Mouse (Mus musculus) limb, embryonic 12.5 days (tissue): ENCODE data around the gene Vgf. TPM values are rescaled to one million over a fixed set of nuclear protein-coding genes. Genes with fewer than 3 reads are reported as not detected.
A peak's percentile ranks its signal among the peaks of the same experiment; 100 is the strongest.

Experiments used
- ATAC-seq: fragments of 200-750 bp; cut with Nextera tagmentation; 2 replicates; pipeline ENCODE4 v1.8.0; 2017; ENCODE audit warnings: low read depth, moderate TSS enrichment; ENCODE audit not compliant: insufficient number of reproducible peaks, insufficient read depth, low FRiP score, low TSS enrichment
- H3K27ac ChIP-seq: fragments of 300-500 bp; sonication (generic); 2 replicates; pipeline ENCODE4 v1.5.1; 2016; ENCODE audit warnings: mild to moderate bottlenecking, moderate library complexity
- H3K27me3 ChIP-seq: fragments of 300-500 bp; sonication (generic); 2 replicates; pipeline ENCODE4 v1.6.1; 2016; ENCODE audit warnings: mild to moderate bottlenecking, moderate library complexity
- H3K36me3 ChIP-seq: fragments of 300-500 bp; sonication (generic); 2 replicates; pipeline ENCODE4 v1.6.1; 2016; ENCODE audit warnings: mild to moderate bottlenecking, moderate library complexity
- H3K4me1 ChIP-seq: fragments of 300-500 bp; sonication (generic); replicated peaks from 2 replicates; pipeline ENCODE4 v1.6.1; 2016
- H3K4me2 ChIP-seq: fragments of 300-500 bp; sonication (generic); 2 replicates; pipeline ENCODE4 v1.6.1; 2016; ENCODE audit warnings: mild to moderate bottlenecking, moderate library complexity
- H3K4me3 ChIP-seq: fragments of 300-500 bp; sonication (generic); replicated peaks from 2 replicates; pipeline ENCODE4 v1.5.1; 2016; ENCODE audit warnings: mild to moderate bottlenecking
- H3K9ac ChIP-seq: fragments of 300-500 bp; sonication (generic); replicated peaks from 2 replicates; pipeline ENCODE4 v1.6.1; 2016; ENCODE audit warnings: mild to moderate bottlenecking, moderate library complexity
- H3K9me3 ChIP-seq: fragments of 300-500 bp; sonication (generic); 2 replicates; pipeline ENCODE4 v1.6.1; 2016; ENCODE audit warnings: mild to moderate bottlenecking, moderate library complexity
- WGBS: fragments of 180-500 bp; shearing (Covaris S2); methylation state at CpG from one replicate; pipeline ENCODE4 v1.1.7; 2016; 5-methylcytosine and 5-hydroxymethylcytosine counted together
- polyA plus RNA-seq: library from polyadenylated mRNA; unstranded; fragments of >200 nt; fragmentation: Nextera tagmentation; extraction: Ambion mirVana; gene quantifications from 2 replicates; pipeline ENCODE4 v1.2.1, GENCODE M21; 2016

Vgf gene
- polyA plus RNA-seq, 1 experiment from 2014 or later = 0.25 TPM

DNA sequence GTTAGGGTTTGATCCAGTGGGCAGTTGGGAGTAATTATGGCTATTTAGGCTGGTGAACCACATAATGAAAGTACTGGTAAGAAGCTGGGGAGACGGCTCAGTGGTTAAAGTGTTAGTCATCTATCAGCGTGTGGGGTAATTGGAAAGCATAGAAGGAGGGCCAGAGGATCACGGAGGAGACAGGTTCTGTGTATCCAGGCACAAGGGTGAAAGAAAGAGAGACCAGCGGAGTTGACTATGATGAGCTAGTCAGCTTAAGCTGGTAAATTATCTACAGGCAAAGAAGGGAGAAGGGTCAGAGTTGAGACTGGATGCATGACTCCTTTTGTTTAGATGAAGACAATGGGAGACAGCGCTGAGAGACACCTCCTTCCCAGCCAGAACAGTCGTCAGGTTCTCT, 24.9 kb downstream of the Vgf start:
- ATAC-seq = no peak
- H3K36me3 ChIP-seq = no peaks in the 10 kb centered on the region
- WGBS = 66% methylated on average over 6 of the region's 6 CpGs

DNA sequence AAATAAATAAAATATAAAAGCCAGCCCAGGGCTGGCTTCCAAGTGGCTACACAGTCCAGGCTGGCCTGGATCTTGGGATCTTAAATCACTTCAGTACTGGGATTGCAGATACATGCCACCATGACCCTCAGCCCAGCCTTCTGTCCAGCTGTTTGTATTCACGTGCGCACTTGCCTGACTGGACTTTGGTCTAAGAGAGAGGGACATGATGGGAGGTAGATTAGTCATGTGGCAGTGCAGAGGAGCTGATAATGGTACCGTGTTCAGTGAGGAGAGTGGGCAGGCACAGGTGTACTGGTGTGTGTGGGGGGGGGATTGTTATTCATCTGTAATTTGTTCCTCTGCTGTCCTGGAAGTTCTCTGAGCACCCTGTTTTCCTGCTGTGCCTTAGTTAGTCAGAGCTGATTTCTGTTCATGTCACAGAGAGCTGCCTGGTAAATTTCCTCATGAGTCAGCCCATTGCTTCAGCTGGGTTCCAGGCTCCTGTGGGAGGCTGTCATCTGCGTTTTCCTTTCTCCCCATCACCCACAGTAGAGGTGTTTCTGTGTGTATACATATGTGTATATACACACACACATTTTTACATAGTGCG, 25.8 kb downstream of the Vgf start:
- H3K36me3 ChIP-seq = no peaks in the 10 kb centered on the region
- WGBS = 84% methylated on average over 5 of the region's 5 CpGs
- no peak overlapping the region for H3K27ac ChIP-seq
- H3K4me1 ChIP-seq = no peaks in the 10 kb centered on the region
- 0 out of 2 replicates have a peak, but pooled peaks cover 5% of the 10 kb centered on the region for H3K27me3 ChIP-seq
- ATAC-seq = no peak
- H3K9ac ChIP-seq = no peak overlapping the region
- no peak overlapping the region for H3K4me2 ChIP-seq
- no peaks in the 10 kb centered on the region for H3K9me3 ChIP-seq
- no peak overlapping the region for H3K4me3 ChIP-seq

More for the DNA sequence above, 24.9 kb downstream of the Vgf start:
- Histone ChIP-seq H3K9ac (no peak overlapping the region), H3K4me1 (peaks cover 5% of the 10 kb centered on the region; the same call in 1 of the 2 replicates), H3K4me3 (no peak overlapping the region), H3K27ac (no peak overlapping the region), H3K27me3 (0 out of 2 replicates have a peak, but pooled peaks cover 5% of the 10 kb centered on the region), H3K9me3 (no peaks in the 10 kb centered on the region), H3K4me2 (no peak overlapping the region)

- H3K9me3 ChIP-seq = no peaks in the 10 kb centered on the region
- H3K36me3 ChIP-seq = no peaks in the 10 kb centered on the region
- WGBS = 89% methylated on average over 7 of the region's 7 CpGs
- no peak overlapping the region for H3K9ac ChIP-seq
- no peak for ATAC-seq
- no peak overlapping the region for H3K27ac ChIP-seq
- no peak overlapping the region for H3K4me2 ChIP-seq
- H3K27me3 ChIP-seq = 0 out of 2 replicates have a peak, but pooled peaks cover 5% of the 10 kb centered on the region
- no peak overlapping the region for H3K4me3 ChIP-seq
- no peaks in the 10 kb centered on the region for H3K4me1 ChIP-seq
These were observed 28.1 kb downstream of the Vgf start for GRCm38 (mm10) chr5:137054299-137054698.

GRCm38 (mm10) chr5:137054873-137055272, 28.7 kb downstream of the Vgf start:
- no peak for ATAC-seq
- H3K4me1 ChIP-seq = no peaks in the 10 kb centered on the region
- H3K36me3 ChIP-seq = no peaks in the 10 kb centered on the region
- H3K9me3 ChIP-seq = no peaks in the 10 kb centered on the region
- 84% methylated on average over 5 of the region's 5 CpGs for WGBS
- 0 out of 2 replicates have a peak, but pooled peaks cover 4% of the 10 kb centered on the region for H3K27me3 ChIP-seq
- no peak overlapping the region for H3K9ac ChIP-seq
- H3K4me3 ChIP-seq = no peak overlapping the region
- H3K27ac ChIP-seq = no peak overlapping the region
- no peak overlapping the region for H3K4me2 ChIP-seq

DNA sequence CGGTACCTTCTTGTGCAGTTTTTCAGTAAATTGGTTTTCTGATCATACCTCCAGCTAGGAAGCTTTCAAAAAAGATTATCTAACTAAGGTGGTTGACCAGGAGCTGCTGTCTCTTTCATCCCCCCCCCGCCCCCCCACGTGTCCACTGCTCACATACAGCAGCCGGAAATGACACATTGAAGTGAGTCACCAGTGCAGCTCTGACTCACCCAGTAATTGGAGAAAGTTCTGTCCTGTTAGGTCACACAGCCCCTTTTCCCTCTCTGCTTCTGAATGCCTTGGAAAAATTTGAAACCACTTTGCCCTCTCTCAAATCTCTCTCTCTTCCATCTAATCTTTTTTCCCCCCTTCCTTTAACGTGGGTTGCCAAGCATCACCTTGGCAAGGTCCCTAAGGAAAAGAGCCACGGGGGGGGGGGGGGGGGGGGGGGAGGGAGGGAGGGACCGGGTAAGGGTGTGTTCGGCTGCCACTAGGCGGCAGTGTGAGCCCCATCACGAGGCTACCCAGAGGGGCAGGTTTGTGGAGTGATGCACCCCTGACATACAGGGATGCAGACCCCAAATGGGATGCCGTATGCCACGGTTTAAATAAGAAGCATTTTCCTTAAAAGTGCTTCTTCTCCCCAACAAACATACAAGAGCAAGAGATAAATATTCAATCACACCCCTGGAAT, 35.8 kb downstream of the Vgf start:
- WGBS = 28% methylated on average over 11 of the region's 12 CpGs
- H3K27ac ChIP-seq = no peak overlapping the region
- no peak overlapping the region for H3K4me2 ChIP-seq
- H3K36me3 ChIP-seq = no peaks in the 10 kb centered on the region
- no peak for ATAC-seq
- H3K9me3 ChIP-seq = no peaks in the 10 kb centered on the region
- no peak overlapping the region for H3K4me3 ChIP-seq
- no peaks in the 10 kb centered on the region for H3K27me3 ChIP-seq
- H3K4me1 ChIP-seq = no peaks in the 10 kb centered on the region
- H3K9ac ChIP-seq = no peak overlapping the region

DNA sequence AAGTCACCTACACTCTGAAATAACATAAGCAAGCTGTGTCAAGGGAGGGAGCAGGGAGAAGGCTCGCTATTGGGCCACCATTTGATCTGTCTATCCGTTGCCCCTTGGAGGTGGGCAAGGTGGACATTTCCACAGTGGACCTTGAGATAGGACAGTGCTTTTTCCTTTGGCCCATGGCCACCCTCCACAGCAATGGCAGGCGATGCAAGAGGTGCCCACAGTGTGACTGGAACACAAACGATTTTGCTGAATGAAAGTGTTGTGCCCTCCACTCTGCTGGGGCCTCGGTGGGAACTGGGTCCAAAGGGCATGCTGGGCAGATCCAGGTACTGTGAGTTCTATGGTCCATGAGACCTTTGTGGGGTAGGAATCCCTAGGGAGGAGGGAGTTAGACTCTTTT, 36.4 kb downstream of the Vgf start:
- H3K4me3 ChIP-seq = no peak overlapping the region
- no peak overlapping the region for H3K4me2 ChIP-seq
- H3K4me1 ChIP-seq = no peaks in the 10 kb centered on the region
- H3K9me3 ChIP-seq = no peaks in the 10 kb centered on the region
- H3K36me3 ChIP-seq = no peaks in the 10 kb centered on the region
- 87% methylated on average over 5 of the region's 5 CpGs for WGBS
- no peaks in the 10 kb centered on the region for H3K27me3 ChIP-seq
- no peak overlapping the region for H3K27ac ChIP-seq
- no peak overlapping the region for H3K9ac ChIP-seq
- no peak for ATAC-seq

GRCm38 (mm10) chr5:137065454-137065853, 39.3 kb downstream of the Vgf start:
- no peaks in the 10 kb centered on the region for H3K36me3 ChIP-seq
- no peak overlapping the region for H3K27ac ChIP-seq
- H3K9ac ChIP-seq = no peak overlapping the region
- H3K27me3 ChIP-seq = no peaks in the 10 kb centered on the region
- no peak overlapping the region for H3K4me2 ChIP-seq
- H3K4me3 ChIP-seq = no peak overlapping the region
- no peaks in the 10 kb centered on the region for H3K4me1 ChIP-seq
- ATAC-seq = no peak
- WGBS = 67% methylated on average over 6 of the region's 6 CpGs
- no peaks in the 10 kb centered on the region for H3K9me3 ChIP-seq

DNA sequence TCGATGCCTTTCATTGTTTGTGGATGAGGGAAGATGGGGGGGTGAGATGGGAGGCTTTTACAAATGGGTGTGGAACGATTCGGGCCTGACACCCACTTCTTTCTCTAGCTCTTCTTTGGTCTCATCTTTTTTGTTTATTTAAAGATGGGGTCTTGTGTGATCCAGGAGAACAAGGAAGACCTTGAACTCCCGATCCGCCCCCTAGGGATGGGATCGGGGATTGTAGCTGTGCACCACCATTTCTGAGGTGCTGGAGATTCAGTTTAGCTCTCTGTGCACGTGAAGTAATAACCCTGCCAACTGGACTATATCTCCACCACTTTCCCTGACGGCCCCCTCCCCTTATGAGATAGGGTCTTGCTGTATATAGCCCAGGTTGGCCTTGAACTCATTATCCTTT, 39.7 kb downstream of the Vgf start:
- Histone ChIP-seq H3K27ac (no peak overlapping the region), H3K4me3 (no peak overlapping the region), H3K4me1 (no peaks in the 10 kb centered on the region), H3K27me3 (no peaks in the 10 kb centered on the region), H3K9me3 (no peaks in the 10 kb centered on the region), H3K4me2 (no peak overlapping the region), H3K9ac (no peak overlapping the region), H3K36me3 (no peaks in the 10 kb centered on the region)
- no peak for ATAC-seq
- WGBS = 77% methylated on average over 8 of the region's 8 CpGs

GRCm38 (mm10) chr5:137068711-137069110, 42.5 kb downstream of the Vgf start:
- 68% methylated on average over 4 of the region's 4 CpGs for WGBS

GRCm38 (mm10) chr5:137070881-137071605, 44.9 kb downstream of the Vgf start:
- no peaks in the 10 kb centered on the region for H3K9me3 ChIP-seq
- peak overlapping the region; percentile 53; the same call in 1 of the 2 replicates for H3K4me2 ChIP-seq
- no peak for ATAC-seq
- WGBS = 85% methylated on average over 19 of the region's 19 CpGs
- no peak overlapping the region; the same call in 1 of the 2 replicates for H3K4me3 ChIP-seq
- H3K4me1 ChIP-seq = peaks cover 13% of the 10 kb centered on the region
- no peaks in the 10 kb centered on the region for H3K27me3 ChIP-seq
- no peak overlapping the region for H3K27ac ChIP-seq
- no peaks in the 10 kb centered on the region for H3K36me3 ChIP-seq
- H3K9ac ChIP-seq = no peak overlapping the region

More at GRCm38 (mm10) chr5:137068711-137069110, 42.5 kb downstream of the Vgf start:
- Histone ChIP-seq H3K4me3 (no peak overlapping the region), H3K9me3 (no peaks in the 10 kb centered on the region), H3K4me1 (peaks cover 7% of the 10 kb centered on the region), H3K27ac (no peak overlapping the region), H3K36me3 (no peaks in the 10 kb centered on the region), H3K4me2 (no peak overlapping the region), H3K27me3 (no peaks in the 10 kb centered on the region), H3K9ac (no peak overlapping the region)
- no peak for ATAC-seq
